29 mouse cellular contexts compared by ENCODE assay signal in genomic region chr3:72967675-72968074, GRCm38 (mm10). TPM values are rescaled to one million over a fixed set of nuclear protein-coding genes. Genes with fewer than 3 reads are reported as not detected.
"Had no signal": no experiment of that assay in that cellular context is flagged by ENCODE, and none has a peak within 500 bp of the region (broad histone marks: within the 10 kb centered on the region; RNA-seq: fewer than 3 reads in every experiment).

TSS of gene Sis (minus strand) at chr3:72967863.

- H3K9ac ChIP-seq: heart, embryonic 12.5 days; hindbrain, embryonic 12.5 days; hindbrain, embryonic 14.5 days; kidney, embryonic 15.5 days; limb, embryonic 12.5 days; liver, embryonic 13.5 days had no signal

- DNase-seq: gastrocnemius, adult 2 months; gastrocnemius, postnatal 10 days; gastrocnemius, postnatal 25 days; heart, adult 18-20 months; heart, postnatal 10 days; heart, postnatal 4 days; kidney, adult 11 months; kidney, adult 2 months; kidney, adult 9 months; kidney, postnatal 14 days; kidney, postnatal 36 days; liver; liver, embryonic 13.5 days had no signal

- H3K27ac ChIP-seq: gastrocnemius, adult 2 months; heart, embryonic 10.5 days; hindbrain, embryonic 10.5 days; hindbrain, embryonic 12.5 days; hindbrain, embryonic 14.5 days; kidney, embryonic 15.5 days; kidney, postnatal 0 days; layer of hippocampus, adult 2 months; left cerebral cortex, adult 2 months; limb, embryonic 10.5 days; limb, embryonic 12.5 days; liver, embryonic 13.5 days had no signal

- H3K4me3 ChIP-seq: gastrocnemius, adult 2 months; heart, embryonic 10.5 days; heart, embryonic 12.5 days; hindbrain, embryonic 10.5 days; hindbrain, embryonic 12.5 days; kidney, embryonic 15.5 days; layer of hippocampus, adult 2 months; left cerebral cortex, adult 2 months; limb, embryonic 10.5 days; limb, embryonic 12.5 days; liver, embryonic 13.5 days had no signal

- H3K27me3 ChIP-seq: heart, embryonic 12.5 days; hindbrain, embryonic 12.5 days; kidney, embryonic 15.5 days; limb, embryonic 12.5 days; liver, embryonic 13.5 days had no signal

- ATAC-seq: hindbrain, embryonic 16.5 days; inflammation-experienced regulatory T-cells, adult 6 months had no signal

- H3K4me1 ChIP-seq: heart, embryonic 10.5 days; heart, embryonic 12.5 days; hindbrain, embryonic 10.5 days; hindbrain, embryonic 12.5 days; kidney, embryonic 15.5 days; limb, embryonic 10.5 days; limb, embryonic 12.5 days; liver, embryonic 13.5 days had no signal

- H3K36me3 ChIP-seq: heart, embryonic 10.5 days; heart, embryonic 12.5 days; hindbrain, embryonic 10.5 days; hindbrain, embryonic 12.5 days; kidney, embryonic 15.5 days; limb, embryonic 10.5 days; limb, embryonic 12.5 days; liver, embryonic 13.5 days had no signal

- H3K9me3 ChIP-seq: heart, embryonic 10.5 days; heart, embryonic 12.5 days; hindbrain, embryonic 10.5 days; hindbrain, embryonic 12.5 days; kidney, embryonic 15.5 days; limb, embryonic 10.5 days; limb, embryonic 12.5 days; liver, embryonic 13.5 days had no signal

- H3K4me2 ChIP-seq: heart, embryonic 12.5 days; hindbrain, embryonic 12.5 days; hindbrain, embryonic 14.5 days; kidney, embryonic 15.5 days; limb, embryonic 12.5 days; liver, embryonic 11.5 days; liver, embryonic 13.5 days had no signal

RNA-seq across cellular contexts. Expression of gene Sis, which starts in this region (rescaled TPM):
- polyA plus RNA-seq: heart, embryonic 10.5 days; heart, embryonic 12.5 days; heart, embryonic 14.5 days; hindbrain, embryonic 12.5 days; hindbrain, embryonic 14.5 days; hindbrain, embryonic 16.5 days; kidney, adult 2 months; kidney, embryonic 15.5 days; kidney, postnatal 0 days; limb, embryonic 10.5 days; limb, embryonic 12.5 days; limb, embryonic 14.5 days; liver, embryonic 11.5 days; liver, embryonic 13.5 days had no signal
